Mouse (Mus musculus): ENCODE results near the gene Fam120a.

The Fam120a gene

DNA sequence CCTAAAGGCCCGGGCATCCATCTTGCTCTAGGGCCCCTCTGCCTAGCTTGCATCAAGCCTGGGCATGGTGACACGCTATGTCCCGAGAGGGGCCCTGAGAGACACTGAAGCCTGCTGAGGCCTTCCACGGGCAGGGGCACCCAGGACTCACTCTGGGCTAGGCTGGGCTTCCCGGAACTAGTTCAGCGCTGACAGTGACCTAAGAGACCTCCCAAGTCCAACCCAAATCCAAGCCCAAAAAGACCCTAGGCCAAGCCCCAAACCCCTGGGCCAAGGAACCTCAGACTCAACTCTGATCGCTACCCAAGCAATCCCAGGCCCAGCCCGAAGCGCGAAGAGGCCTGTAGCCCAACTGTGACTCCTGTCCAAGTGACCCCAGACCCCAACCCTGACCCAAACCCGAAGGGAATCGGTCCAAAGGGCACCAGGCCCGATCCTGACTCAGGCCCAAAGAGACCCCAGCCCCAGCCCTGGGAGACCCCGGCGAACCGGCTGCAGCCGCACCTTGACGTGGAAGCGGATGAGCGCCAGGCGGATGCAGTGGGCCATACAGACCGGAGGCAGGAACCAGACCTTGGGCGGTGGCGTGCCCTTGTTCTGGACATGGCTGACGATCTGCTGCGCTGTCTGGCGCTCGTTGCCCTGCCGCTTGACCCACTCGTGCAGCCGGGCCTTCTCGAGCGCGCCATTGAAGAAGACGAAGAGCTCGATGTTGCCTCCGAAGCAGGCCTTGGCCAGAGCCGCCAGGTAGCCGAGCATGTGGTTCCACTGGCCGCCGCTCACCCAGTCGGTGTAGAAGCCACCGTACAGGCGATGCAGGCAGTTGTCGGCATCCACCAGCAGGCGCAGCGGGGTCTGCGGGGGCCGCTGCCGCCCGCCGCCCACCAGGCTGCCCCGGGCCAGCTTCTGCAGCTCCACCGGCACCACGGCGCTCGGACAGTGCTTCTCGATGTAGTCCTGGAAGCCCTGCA, 681 bp downstream of the Fam120a start:
- DNase-seq (ENCODE audit: low spot score in 2 of 2), result peak; percentile 61 to 85

DNA sequence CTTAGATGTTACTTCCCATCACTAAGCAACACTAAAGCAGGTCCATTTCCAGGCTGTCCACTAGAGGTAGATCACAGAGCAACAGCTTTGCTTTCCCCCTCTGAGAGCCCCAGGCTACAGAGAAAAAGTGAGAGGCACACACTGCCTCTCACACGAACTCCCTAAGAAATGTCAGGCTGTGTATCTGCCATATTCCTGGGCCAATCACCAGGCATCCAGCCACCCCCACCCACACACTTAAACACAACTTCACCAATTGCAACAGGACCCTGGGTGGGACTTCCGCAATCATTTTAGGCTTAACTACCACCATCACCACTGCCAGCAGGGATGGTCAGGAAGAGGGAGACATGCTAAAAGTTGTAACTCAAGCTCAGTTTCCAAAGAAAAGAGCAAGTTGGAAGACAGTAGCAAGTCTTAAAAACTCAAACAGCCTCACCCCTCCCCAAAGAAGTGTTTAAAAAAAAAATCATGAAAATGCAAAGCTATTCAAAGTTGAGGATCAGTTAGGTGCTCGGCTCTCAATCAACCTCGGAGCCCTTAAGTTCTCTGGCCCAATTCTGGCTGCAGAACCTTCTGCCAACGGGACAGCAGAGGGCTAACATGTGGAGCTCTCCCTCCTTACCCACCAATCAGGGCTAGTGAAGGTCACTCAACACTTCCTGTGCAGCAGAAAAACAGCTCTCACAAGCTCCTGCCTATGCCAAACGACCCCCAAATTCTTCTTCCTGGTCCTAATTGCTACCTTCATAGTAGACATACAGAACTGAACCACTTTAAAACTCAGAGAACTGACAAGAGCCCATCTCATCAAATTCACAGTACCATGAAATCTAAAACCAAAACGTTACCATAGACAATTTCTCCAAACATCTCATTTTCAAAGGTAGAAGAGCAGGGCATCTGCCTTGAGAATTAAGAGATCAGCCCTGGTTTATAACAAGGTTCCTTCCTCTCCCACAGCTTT, 2.0 kb downstream of the Fam120a start:
- DNase-seq (ENCODE audit: low spot score in 2 of 2), result peak; percentile 67 to 72

GRCm38 (mm10) chr13:48964850-48965249, 3.0 kb downstream of the Fam120a start:
- DNase-seq (ENCODE audit: low spot score in 2 of 2), result no peak

DNA sequence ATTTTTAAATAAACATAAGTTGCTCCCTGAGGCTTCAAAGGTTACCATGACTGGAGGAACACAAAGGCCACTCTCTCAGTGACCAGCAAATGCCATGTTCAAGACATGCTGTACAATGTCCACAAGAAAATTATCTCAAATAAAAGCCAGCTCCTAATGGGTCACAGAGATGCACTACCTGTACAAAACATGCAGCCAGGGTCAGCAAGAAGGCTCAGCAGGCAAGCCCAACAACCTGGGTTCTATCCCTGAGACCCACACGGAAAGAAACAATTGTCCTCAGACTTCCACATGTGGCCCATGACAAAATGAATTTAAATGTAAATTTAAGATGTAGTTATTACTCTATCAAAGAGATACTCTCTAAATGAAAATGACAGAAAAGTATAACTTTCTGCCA, 4.7 kb downstream of the Fam120a start:
- DNase-seq (ENCODE audit: low spot score in 2 of 2), result no peak

DNA sequence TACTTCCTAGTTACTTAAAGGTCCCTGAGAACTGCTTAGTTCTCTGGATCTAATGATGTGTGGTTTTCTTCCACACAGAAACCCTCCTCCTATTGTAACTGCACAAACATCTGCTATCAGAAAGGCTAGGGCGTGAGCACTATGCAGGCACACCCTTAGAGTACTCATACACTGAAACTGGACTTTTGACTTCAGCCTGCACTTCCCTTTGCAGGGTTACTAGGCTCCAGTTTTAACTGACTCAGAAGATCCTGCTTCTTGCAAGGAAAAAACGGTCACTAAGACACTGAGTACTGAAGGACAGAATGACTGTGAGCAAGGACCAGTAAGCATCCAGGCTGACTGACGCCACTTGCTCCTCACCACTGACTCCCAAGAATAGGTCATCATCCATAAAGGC, 5.3 kb downstream of the Fam120a start:
- DNase-seq (ENCODE audit: low spot score in 2 of 2), result no peak

DNA sequence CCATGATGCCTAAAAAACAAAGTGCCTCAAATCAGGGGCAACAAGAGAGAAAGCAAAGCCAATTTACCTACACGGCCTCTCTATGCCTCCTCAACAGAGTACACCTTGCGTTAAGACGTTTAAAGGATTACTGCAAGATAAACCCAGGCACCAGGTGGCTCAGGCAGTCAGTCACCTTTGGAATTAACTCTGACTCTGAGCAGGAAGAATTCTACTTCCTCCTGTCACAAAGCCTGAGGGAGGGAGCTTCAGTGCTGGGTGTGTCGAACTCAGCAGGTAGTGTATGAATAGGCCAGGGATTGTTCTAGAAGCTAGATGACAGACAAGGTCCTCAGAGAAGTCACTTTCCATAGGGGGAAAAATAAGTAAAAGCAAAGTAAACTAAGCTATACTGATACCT, 9.2 kb downstream of the Fam120a start:
- DNase-seq (ENCODE audit: low spot score in 2 of 2), result no peak

GRCm38 (mm10) chr13:48954825-48955224, 13.0 kb downstream of the Fam120a start:
- DNase-seq (ENCODE audit: low spot score in 2 of 2), result no peak

- DNase-seq (ENCODE audit: low spot score in 2 of 2), result no peak
These were observed 17.1 kb downstream of the Fam120a start for GRCm38 (mm10) chr13:48950600-48951241.

DNA sequence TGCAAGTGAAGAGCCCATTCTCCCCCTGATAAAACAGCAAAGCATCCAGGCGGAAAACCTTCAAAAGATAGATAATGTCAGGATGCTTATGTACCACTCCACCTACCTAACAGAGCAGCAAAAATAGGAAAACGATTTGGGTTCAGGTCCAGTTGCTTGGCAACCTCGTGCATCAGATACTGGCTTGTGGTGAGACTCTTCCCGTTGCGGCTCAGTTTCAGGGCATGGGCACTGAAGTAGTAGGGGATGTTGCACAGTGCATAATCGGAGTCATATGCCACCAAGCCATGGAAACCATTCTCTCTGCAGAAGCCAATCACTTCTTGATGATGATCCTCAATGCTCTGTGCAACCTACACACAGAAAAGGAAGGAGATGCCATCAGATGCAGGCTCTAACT, 18.9 kb downstream of the Fam120a start:
- no peak for DNase-seq (ENCODE audit: low spot score in 2 of 2)

DNA sequence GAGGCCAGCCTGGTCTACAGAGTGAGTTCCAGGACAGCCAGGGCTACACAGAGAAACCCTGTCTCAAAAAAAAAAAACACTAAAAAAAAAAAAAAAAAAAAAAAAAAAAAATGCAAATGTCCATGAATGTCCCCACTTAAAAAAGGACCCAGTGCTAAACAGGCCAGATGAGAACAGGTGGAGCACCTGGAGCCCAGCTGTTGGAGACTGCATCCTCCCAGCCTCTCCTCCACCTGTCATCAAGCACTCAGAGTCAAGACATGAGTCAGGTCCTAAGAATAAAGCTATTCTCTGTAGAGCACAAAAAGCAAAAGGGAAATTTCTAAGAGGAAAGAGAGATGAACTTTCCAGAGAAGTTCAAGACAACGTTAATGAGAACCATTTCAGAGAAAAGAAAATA, 23.2 kb downstream of the Fam120a start:
- no peak for DNase-seq (ENCODE audit: low spot score in 2 of 2)

- no peak for DNase-seq (ENCODE audit: low spot score in 2 of 2)
These were observed 25.3 kb downstream of the Fam120a start for GRCm38 (mm10) chr13:48942471-48942870.

DNA sequence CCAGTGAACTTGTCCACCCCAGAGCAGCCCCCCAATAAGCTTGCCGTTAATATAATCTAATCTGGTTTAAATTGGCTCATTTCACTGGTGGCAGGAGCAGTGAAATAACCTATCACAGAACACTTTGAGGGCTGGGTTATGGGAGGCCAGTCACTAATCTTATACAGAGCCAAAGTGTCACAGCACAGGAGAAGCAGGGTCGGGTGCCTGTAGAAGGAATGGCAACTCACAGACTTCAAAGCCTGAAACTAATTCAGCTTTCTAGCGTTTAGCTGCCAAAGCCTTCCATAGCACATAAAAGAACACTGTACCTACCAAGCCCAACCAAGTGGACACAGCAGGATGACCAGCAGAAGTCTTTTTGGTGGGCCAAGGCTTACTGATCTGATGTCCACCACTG, 26.0 kb downstream of the Fam120a start:
- DNase-seq (ENCODE audit: low spot score in 2 of 2), result no peak

- no peak for DNase-seq (ENCODE audit: low spot score in 2 of 2)
These were observed 33.2 kb downstream of the Fam120a start for GRCm38 (mm10) chr13:48934597-48934996.

DNA sequence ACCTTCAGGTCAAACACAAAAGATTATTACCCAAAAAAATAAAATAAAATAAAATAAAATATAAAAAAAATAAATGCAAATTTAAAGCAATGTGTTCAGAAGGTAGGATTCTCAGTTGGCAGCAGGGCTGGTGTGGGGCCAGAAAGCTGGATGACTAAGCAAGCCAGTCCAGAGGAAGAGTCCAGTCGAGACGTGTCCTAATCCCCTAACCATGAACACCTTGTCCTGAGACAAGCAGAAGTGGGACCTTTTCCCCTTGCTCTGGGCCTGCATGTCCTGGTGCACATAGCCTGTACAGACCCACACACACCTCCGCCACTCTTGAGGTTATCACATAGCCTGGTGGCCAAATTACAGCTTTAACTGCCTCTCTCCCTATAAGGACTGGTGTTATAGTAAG, 35.1 kb downstream of the Fam120a start:
- no peak for DNase-seq (ENCODE audit: low spot score in 2 of 2)

GRCm38 (mm10) chr13:48931687-48932086, 36.1 kb downstream of the Fam120a start:
- no peak for DNase-seq (ENCODE audit: low spot score in 2 of 2)

GRCm38 (mm10) chr13:48931232-48931631, 36.6 kb downstream of the Fam120a start:
- no peak for DNase-seq (ENCODE audit: low spot score in 2 of 2)

- no peak for DNase-seq (ENCODE audit: low spot score in 2 of 2)
These were observed 38.2 kb downstream of the Fam120a start for GRCm38 (mm10) chr13:48929535-48930110.

DNA sequence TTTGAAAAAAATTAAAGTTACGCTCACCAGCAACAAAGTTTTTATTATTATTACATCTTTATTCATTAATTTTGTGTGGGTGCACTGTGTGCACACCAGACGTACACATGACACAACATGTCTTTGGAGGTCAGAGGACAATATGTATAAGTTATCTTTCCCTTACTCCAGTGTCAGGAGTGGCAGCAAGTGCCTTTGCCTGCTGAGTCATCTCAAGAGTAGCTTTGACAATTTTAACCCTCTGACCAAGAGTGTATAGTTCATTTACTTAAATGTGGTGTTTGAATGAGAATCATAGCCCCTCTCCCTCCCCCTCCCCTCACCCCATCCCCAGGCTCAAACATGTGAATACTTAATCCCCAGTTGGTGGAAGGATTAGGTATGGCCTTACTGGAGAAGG, 40.2 kb downstream of the Fam120a start:
- DNase-seq (ENCODE audit: low spot score in 2 of 2), result no peak

DNA sequence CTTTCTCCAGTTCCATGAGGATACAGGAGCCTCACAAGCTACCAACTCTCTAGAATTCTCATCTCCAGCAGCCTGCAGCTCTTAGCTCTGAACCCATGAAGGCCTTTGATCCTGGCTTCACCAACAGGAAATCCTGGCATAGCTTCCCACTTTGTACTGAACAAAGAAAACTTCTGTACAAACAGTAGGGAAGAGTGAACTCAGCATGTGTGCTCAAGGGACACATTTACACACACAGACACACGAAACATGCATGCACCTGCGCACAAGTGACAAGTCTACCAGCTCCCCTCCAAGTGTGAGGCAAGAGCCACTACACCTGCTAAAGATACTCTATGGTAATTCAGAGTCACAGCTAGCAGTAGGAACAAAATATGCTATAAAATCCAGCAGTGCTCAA, 45.1 kb downstream of the Fam120a start:
- no peak for DNase-seq (ENCODE audit: low spot score in 2 of 2)

GRCm38 (mm10) chr13:48921256-48921655, 46.6 kb downstream of the Fam120a start:
- no peak for DNase-seq (ENCODE audit: low spot score in 2 of 2)

GRCm38 (mm10) chr13:48919756-48920415, 47.9 kb downstream of the Fam120a start:
- DNase-seq (ENCODE audit: low spot score in 2 of 2), result no peak
